Mouse (Mus musculus) megakaryocyte, embryonic 14.5 days (primary cell): Measurements from ENCODE around the gene 4933411K16Rik. TPM values are rescaled to one million over a fixed set of nuclear protein-coding genes. Genes with fewer than 3 reads are reported as not detected.
"Not testable (repeated sequence)": the region's sequence is repeated elsewhere in the genome, so short reads cannot be mapped to it uniquely, and the experiment has no call there.

ENCODE experiments used
- H3K27me3 ChIP-seq: replicated peaks from 2 replicates; pipeline ENCODE3; 2012; ENCODE audit warnings: inconsistent platforms
- H3K36me3 ChIP-seq: replicated peaks from 2 replicates; pipeline ENCODE3; 2012; ENCODE audit warnings: low read length, inconsistent platforms, mixed read lengths
- H3K4me1 ChIP-seq: 2 replicates; pipeline ENCODE4 v1.6.1; 2012; ENCODE audit warnings: inconsistent platforms
- H3K4me3 ChIP-seq: replicated peaks from 2 replicates; pipeline ENCODE3; 2012; ENCODE audit warnings: moderate library complexity, mild to moderate bottlenecking, inconsistent platforms
- H3K9me3 ChIP-seq: 2 replicates; pipeline ENCODE4 v1.6.1; 2012; ENCODE audit warnings: inconsistent platforms
- FLI1 ChIP-seq: IDR thresholded peaks from 2 replicates; pipeline ENCODE4 v1.6.1; 2012; ENCODE audit warnings: low read length, inconsistent platforms, mixed read lengths
- GATA1 ChIP-seq: IDR thresholded peaks from 3 replicates; pipeline ENCODE4 v1.6.1; 2012; ENCODE audit warnings: mixed read lengths, low read length, inconsistent platforms, borderline replicate concordance
- polyA plus RNA-seq: library from polyadenylated mRNA; stranded (reverse); fragments of >175 nt; gene quantifications from 2 replicates; pipeline ENCODE4 v1.2.3, GENCODE M21; 2012; ENCODE audit warnings: low replicate concordance; ENCODE audit not compliant: insufficient read depth

Gene 4933411K16Rik
- polyA plus RNA-seq, 1 experiment, result not detected

- peaks cover 7% of the 10 kb centered on the region for H3K9me3 ChIP-seq
- H3K36me3 ChIP-seq, result peaks cover 10% of the 10 kb centered on the region
- no peaks in the 10 kb centered on the region for H3K27me3 ChIP-seq
- no peak overlapping the region for H3K4me3 ChIP-seq
- peaks cover 21% of the 10 kb centered on the region for H3K4me1 ChIP-seq
- TF ChIP-seq GATA1, result no peak
- no peak for TF ChIP-seq FLI1
Observed at GRCm38 (mm10) chr19:42072802-42073201, 20.8 kb downstream of the 4933411K16Rik start.

GRCm38 (mm10) chr19:42075051-42075450, 23.0 kb downstream of the 4933411K16Rik start:
- Histone ChIP-seq H3K36me3 (peaks cover 10% of the 10 kb centered on the region), H3K27me3 (no peaks in the 10 kb centered on the region), H3K9me3 (peaks cover 5% of the 10 kb centered on the region), H3K4me3 (no peak overlapping the region), H3K4me1 (peaks cover 20% of the 10 kb centered on the region)
- no peak for TF ChIP-seq GATA1
- TF ChIP-seq FLI1, result no peak

GRCm38 (mm10) chr19:42075992-42076391, 23.9 kb downstream of the 4933411K16Rik start:
- Histone ChIP-seq H3K4me1 (peaks cover 28% of the 10 kb centered on the region), H3K36me3 (peaks cover 10% of the 10 kb centered on the region), H3K9me3 (no peaks in the 10 kb centered on the region), H3K27me3 (no peaks in the 10 kb centered on the region), H3K4me3 (no peak overlapping the region)
- TF ChIP-seq GATA1 (no peak), FLI1 (no peak)

GRCm38 (mm10) chr19:42078566-42078965, 26.5 kb downstream of the 4933411K16Rik start:
- TF ChIP-seq FLI1 (no peak), GATA1 (no peak)
- Histone ChIP-seq H3K36me3 (peaks cover 10% of the 10 kb centered on the region), H3K4me3 (no peak overlapping the region), H3K9me3 (no peaks in the 10 kb centered on the region), H3K27me3 (no peaks in the 10 kb centered on the region), H3K4me1 (peaks cover 21% of the 10 kb centered on the region)

- Histone ChIP-seq H3K4me3 (no peak overlapping the region), H3K36me3 (peaks cover 10% of the 10 kb centered on the region), H3K4me1 (peaks cover 21% of the 10 kb centered on the region), H3K27me3 (no peaks in the 10 kb centered on the region), H3K9me3 (no peaks in the 10 kb centered on the region)
- TF ChIP-seq FLI1 (no peak), GATA1 (no peak)
Observed at GRCm38 (mm10) chr19:42079006-42079405, 27.0 kb downstream of the 4933411K16Rik start.

GRCm38 (mm10) chr19:42079950-42080349, 27.9 kb downstream of the 4933411K16Rik start:
- no peaks in the 10 kb centered on the region for H3K9me3 ChIP-seq
- no peaks in the 10 kb centered on the region for H3K27me3 ChIP-seq
- H3K4me1 ChIP-seq, result peaks cover 21% of the 10 kb centered on the region
- H3K36me3 ChIP-seq, result peaks cover 10% of the 10 kb centered on the region
- H3K4me3 ChIP-seq, result no peak overlapping the region
- TF ChIP-seq FLI1 (no peak), GATA1 (no peak)

GRCm38 (mm10) chr19:42080469-42080868, 28.4 kb downstream of the 4933411K16Rik start:
- no peaks in the 10 kb centered on the region for H3K27me3 ChIP-seq
- no peaks in the 10 kb centered on the region for H3K9me3 ChIP-seq
- peaks cover 22% of the 10 kb centered on the region for H3K4me1 ChIP-seq
- TF ChIP-seq FLI1, result no peak
- no peak for TF ChIP-seq GATA1
- peaks cover 7% of the 10 kb centered on the region for H3K36me3 ChIP-seq
- no peak overlapping the region for H3K4me3 ChIP-seq

- H3K27me3 ChIP-seq, H3K4me3 ChIP-seq, H3K9me3 ChIP-seq, H3K36me3 ChIP-seq: not testable (repeated sequence)
- H3K4me1 ChIP-seq, result peaks cover 33% of the 10 kb centered on the region
Observed at GRCm38 (mm10) chr19:42081613-42082012, 29.6 kb downstream of the 4933411K16Rik start.

- H3K4me3 ChIP-seq, result peak overlapping the region; percentile 94
Observed at GRCm38 (mm10) chr19:42085690-42086089, 33.6 kb downstream of the 4933411K16Rik start.

GRCm38 (mm10) chr19:42086166-42086565, 34.1 kb downstream of the 4933411K16Rik start, which contains the start of gene Morn4:
TSS of gene Morn4 (minus strand) at chr19:42086357.
- Histone ChIP-seq H3K4me1 (peaks cover 31% of the 10 kb centered on the region), H3K27me3 (no peaks in the 10 kb centered on the region), H3K9me3 (no peaks in the 10 kb centered on the region), H3K4me3 (peak within 1 kb of the TSS; percentile 94), H3K36me3 (no peaks in the 10 kb centered on the region)
- no peak for TF ChIP-seq GATA1
- no peak for TF ChIP-seq FLI1

More at GRCm38 (mm10) chr19:42085690-42086089, 33.6 kb downstream of the 4933411K16Rik start:
- no peaks in the 10 kb centered on the region for H3K27me3 ChIP-seq
- H3K36me3 ChIP-seq, result no peaks in the 10 kb centered on the region
- H3K9me3 ChIP-seq, result no peaks in the 10 kb centered on the region
- peaks cover 31% of the 10 kb centered on the region for H3K4me1 ChIP-seq
- TF ChIP-seq GATA1 (no peak), FLI1 (no peak)

- Histone ChIP-seq H3K36me3 (peaks cover 13% of the 10 kb centered on the region), H3K9me3 (no peaks in the 10 kb centered on the region), H3K27me3 (no peaks in the 10 kb centered on the region), H3K4me1 (peaks cover 50% of the 10 kb centered on the region), H3K4me3 (peak overlapping the region; percentile 97)
- no peak for TF ChIP-seq GATA1
- peak; percentile 36; the same call in 1 of the 2 replicates for TF ChIP-seq FLI1
Observed at GRCm38 (mm10) chr19:42089103-42089747, 37.2 kb downstream of the 4933411K16Rik start.
